Mouse (Mus musculus) MEL (cell line): ENCODE results near the gene Slc22a26. TPM values are rescaled to one million over a fixed set of nuclear protein-coding genes. Genes with fewer than 3 reads are reported as not detected.

Experiments
- DNase-seq: peaks from one replicate; pipeline ENCODE4 v3.0.0; 2011; ENCODE audit warnings: low read depth, low spot score
- H3K27ac ChIP-seq: 2 replicates; pipeline ENCODE4 v1.5.1; 2012; ENCODE audit warnings: low read depth, mild to moderate bottlenecking, control low read depth, low read length, moderate library complexity; ENCODE audit not compliant: control insufficient read depth
- H3K27me3 ChIP-seq, 2 experiments: fragments of 150-350 bp in 1 of 2; sonication (generic) in 1 of 2; 2 replicates each; pipeline ENCODE4 v1.6.1; 2012; ENCODE audit warnings: low read length in 2 of 2, mild to moderate bottlenecking in 2 of 2, improper control_type of control experiment in 1 of 2, moderate library complexity in 1 of 2; ENCODE audit not compliant: insufficient read depth in 2 of 2, control insufficient read depth in 1 of 2
- H3K36me3 ChIP-seq, 2 experiments: 2 replicates each; pipeline ENCODE4 v1.6.1; 2012 to 2014; ENCODE audit warnings: low read length in 2 of 2, improper control_type of control experiment in 1 of 2, inconsistent platforms in 1 of 2, mild to moderate bottlenecking in 1 of 2; ENCODE audit not compliant: insufficient read depth in 2 of 2, control insufficient read depth in 1 of 2
- H3K4me1 ChIP-seq, 2 experiments: fragments of 150-350 bp in 1 of 2; sonication (generic) in 1 of 2; 2 replicates each; pipeline ENCODE4 v1.6.1; 2012; ENCODE audit warnings: low read length in 2 of 2, improper control_type of control experiment in 1 of 2, mild to moderate bottlenecking in 1 of 2; ENCODE audit not compliant: insufficient read depth in 2 of 2, control insufficient read depth in 1 of 2
- H3K4me3 ChIP-seq, 2 experiments: fragments of 150-350 bp in 1 of 2; sonication (generic) in 1 of 2; 2 replicates each; pipeline ENCODE4 v1.5.1; 2012; ENCODE audit warnings: low read depth in 2 of 2, low read length in 2 of 2, mild to moderate bottlenecking in 2 of 2, moderate library complexity in 2 of 2, control low read depth in 1 of 2, improper control_type of control experiment in 1 of 2; ENCODE audit not compliant: control insufficient read depth in 1 of 2, insufficient read depth in 1 of 2
- H3K79me2 ChIP-seq: 2 replicates; pipeline ENCODE4 v1.6.1; 2012; ENCODE audit warnings: mild to moderate bottlenecking, low read length, moderate library complexity; ENCODE audit not compliant: control insufficient read depth, poor library complexity, insufficient read depth
- H3K9ac ChIP-seq: 2 replicates; pipeline ENCODE4 v1.6.1; 2012; ENCODE audit warnings: low read depth, mild to moderate bottlenecking, control low read depth, low read length, moderate library complexity; ENCODE audit not compliant: control insufficient read depth, poor library complexity, severe bottlenecking
- H3K9me3 ChIP-seq: fragments of 150-350 bp; sonication (generic); replicated peaks from 2 replicates; pipeline ENCODE4 v1.6.1; 2012; ENCODE audit warnings: mild to moderate bottlenecking, low read length, improper control_type of control experiment, moderate library complexity; ENCODE audit not compliant: insufficient read depth
- CHD1 ChIP-seq: IDR thresholded peaks from 2 replicates; pipeline ENCODE4 v1.6.1; 2012; ENCODE audit warnings: low read depth, mild to moderate bottlenecking, inconsistent platforms, low read length, improper control_type of control experiment
- E2F4 ChIP-seq: IDR thresholded peaks from 2 replicates; pipeline ENCODE4 v1.6.1; 2011; ENCODE audit warnings: low read depth, low read length, improper control_type of control experiment, borderline replicate concordance
- ELF1 ChIP-seq: IDR thresholded peaks from 2 replicates; pipeline ENCODE4 v1.6.1; 2014; ENCODE audit warnings: low read depth, mild to moderate bottlenecking, inconsistent platforms, low read length, improper control_type of control experiment, moderate library complexity
- EP300 ChIP-seq, 2 experiments: IDR thresholded peaks; 2 replicates each; pipeline ENCODE4 v1.6.1; 2011; ENCODE audit warnings: improper control_type of control experiment in 2 of 2, low read length in 2 of 2, low read depth in 1 of 2, mild to moderate bottlenecking in 1 of 2
- ETS1 ChIP-seq: IDR thresholded peaks from 2 replicates; pipeline ENCODE4 v1.6.1; 2012; ENCODE audit warnings: low read depth, mild to moderate bottlenecking, inconsistent platforms, low read length, improper control_type of control experiment, moderate library complexity
- HCFC1 ChIP-seq: IDR thresholded peaks from 2 replicates; pipeline ENCODE4 v1.6.1; 2012; ENCODE audit warnings: low read depth, mild to moderate bottlenecking, inconsistent platforms, low read length, improper control_type of control experiment, moderate library complexity
- KAT2A ChIP-seq: conservative IDR thresholded peaks from 2 replicates; pipeline ENCODE4 v1.6.1; 2012; ENCODE audit warnings: low read depth, low read length, improper control_type of control experiment, inconsistent platforms
- MAFK ChIP-seq: IDR thresholded peaks from 2 replicates; pipeline ENCODE4 v1.6.1; 2011; ENCODE audit warnings: low read depth, mild to moderate bottlenecking, low read length, improper control_type of control experiment, borderline replicate concordance
- MYC ChIP-seq: IDR thresholded peaks from 2 replicates; pipeline ENCODE4 v1.6.1; 2011; ENCODE audit warnings: low read depth, mild to moderate bottlenecking, low read length, improper control_type of control experiment, moderate library complexity
- RAD21 ChIP-seq: IDR thresholded peaks from 2 replicates; pipeline ENCODE4 v1.6.1; 2011; ENCODE audit warnings: mild to moderate bottlenecking, low read depth, low read length, improper control_type of control experiment
- SIN3A ChIP-seq: IDR thresholded peaks from 2 replicates; pipeline ENCODE4 v1.6.1; 2012; ENCODE audit warnings: low read length, improper control_type of control experiment, inconsistent platforms
- USF1 ChIP-seq: IDR thresholded peaks from 2 replicates; pipeline ENCODE4 v1.6.1; 2014; ENCODE audit warnings: low read depth, mild to moderate bottlenecking, inconsistent platforms, low read length, improper control_type of control experiment, moderate library complexity
- USF2 ChIP-seq, 2 experiments: IDR thresholded peaks; 2 replicates each; pipeline ENCODE4 v1.6.1; 2011 to 2012; ENCODE audit warnings: improper control_type of control experiment in 2 of 2, low read length in 2 of 2, borderline replicate concordance in 1 of 2, inconsistent platforms in 1 of 2, low read depth in 1 of 2, mild to moderate bottlenecking in 1 of 2; ENCODE audit not compliant: insufficient read depth in 1 of 2
- ZC3H11A ChIP-seq: IDR thresholded peaks from 2 replicates; pipeline ENCODE4 v1.6.1; 2012; ENCODE audit warnings: low read depth, mild to moderate bottlenecking, inconsistent platforms, low read length, improper control_type of control experiment
- ZNF384 ChIP-seq: IDR thresholded peaks from 2 replicates; pipeline ENCODE4 v1.6.1; 2012; ENCODE audit warnings: low read depth, mild to moderate bottlenecking, inconsistent platforms, low read length, improper control_type of control experiment
- polyA plus RNA-seq, 2 experiments: library from polyadenylated mRNA; stranded (reverse) in 1 of 2; unstranded in 1 of 2; fragments of >175 nt in 1 of 2; fragments of >200 nt in 1 of 2; gene quantifications; 2 replicates each; pipeline versions ENCODE4 v1.2.1 to v1.2.4; 2012; ENCODE audit warnings: low replicate concordance in 2 of 2, low read depth in 1 of 2; ENCODE audit not compliant: insufficient read length in 2 of 2, insufficient read depth in 1 of 2, missing spikeins in 1 of 2
- total RNA-seq: library from RNA; depleted of rRNA; stranded (reverse); fragments of 300-350 nt; gene quantifications from 2 replicates; pipeline ENCODE4 v1.2.3, GENCODE M21; 2012

The Slc22a26 gene
- total and polyA plus RNA-seq, 3 experiments: not detected

- Histone ChIP-seq H3K4me1 (no peaks in the 10 kb centered on the region), H3K9me3 (no peaks in the 10 kb centered on the region), H3K79me2 (no peaks in the 10 kb centered on the region), H3K4me3 (no peak overlapping the region), H3K27me3 (no peaks in the 10 kb centered on the region), H3K36me3 (no peaks in the 10 kb centered on the region), H3K27ac (no peak overlapping the region), H3K9ac (no peak overlapping the region)
- DNase-seq: no peak
- no peak for TF ChIP-seq ZC3H11A
- TF ChIP-seq RAD21: no peak
- no peak for TF ChIP-seq USF1
- no peak for TF ChIP-seq E2F4
- no peak for TF ChIP-seq ETS1
- TF ChIP-seq MAFK: no peak
- TF ChIP-seq SIN3A: no peak
- TF ChIP-seq MYC: no peak
- TF ChIP-seq, all 39 proteins: peak for 0
These were observed 11.9 kb downstream of the Slc22a26 start for GRCm38 (mm10) chr19:7790571-7790970.

GRCm38 (mm10) chr19:7775306-7775705 is 27.2 kb downstream of the Slc22a26 start:
- no peaks in the 10 kb centered on the region for H3K79me2 ChIP-seq

GRCm38 (mm10) chr19:7766124-7766523 is 36.3 kb downstream of the Slc22a26 start:
- H3K9me3 ChIP-seq: no peaks in the 10 kb centered on the region
- no peak for TF ChIP-seq CHD1
- TF ChIP-seq USF2 (IDR thresholded peaks at IDR 0.05; ENCODE audit: borderline replicate concordance in 1 of 2, insufficient read depth in 1 of 2, low read depth in 1 of 2, low read length in 2 of 2): no peak
- TF ChIP-seq ZNF384: no peak
- TF ChIP-seq ZC3H11A: no peak
- no peak for TF ChIP-seq ELF1
- no peaks in the 10 kb centered on the region for H3K4me1 ChIP-seq
- no peak for DNase-seq
- no peaks in the 10 kb centered on the region for H3K36me3 ChIP-seq
- H3K4me3 ChIP-seq: no peak overlapping the region
- H3K9ac ChIP-seq: no peak overlapping the region
- H3K79me2 ChIP-seq: no peaks in the 10 kb centered on the region
- no peaks in the 10 kb centered on the region for H3K27me3 ChIP-seq
- H3K27ac ChIP-seq: no peak overlapping the region

More at GRCm38 (mm10) chr19:7775306-7775705, 27.2 kb downstream of the Slc22a26 start:
- H3K9me3 ChIP-seq: no peaks in the 10 kb centered on the region
- no peak for DNase-seq
- H3K4me1 ChIP-seq: no peaks in the 10 kb centered on the region
- no peaks in the 10 kb centered on the region for H3K27me3 ChIP-seq
- H3K4me3 ChIP-seq: no peak overlapping the region
- H3K27ac ChIP-seq: no peak overlapping the region
- H3K9ac ChIP-seq: no peak overlapping the region
- no peak for TF ChIP-seq EP300 (IDR thresholded peaks at IDR 0.05; ENCODE audit: low read depth in 1 of 2, low read length in 2 of 2)
- TF ChIP-seq KAT2A: no peak
- TF ChIP-seq HCFC1: no peak
- no peak for TF ChIP-seq MAFK
- no peak for TF ChIP-seq CHD1
- H3K36me3 ChIP-seq: no peaks in the 10 kb centered on the region
